Mouse (Mus musculus): ENCODE data around the gene Tigd3. TPM values are rescaled to one million over a fixed set of nuclear protein-coding genes. Genes with fewer than 3 reads are reported as not detected.

Gene Tigd3
- polyA plus RNA-seq (2012; rRNA removed): 0.52 and 0.73 TPM in 2 replicates

- Histone ChIP-seq H3K4me3 (ENCODE audit: insufficient read depth, low read depth, low read length) (peak within 1 kb of the TSS; percentile 57), H3K27me3 (replicated peaks; ENCODE audit: control insufficient read depth, insufficient read depth, low read length) (no peaks in the 10 kb centered on the region), H3K27ac (ENCODE audit: insufficient read depth, low read depth, low read length) (no peak within 1 kb of the TSS), H3K36me3 (ENCODE audit: control insufficient read depth, insufficient read depth, low read length) (no peaks in the 10 kb centered on the region; the same call in 1 of the 2 replicates), H3K4me1 (ENCODE audit: control insufficient read depth, insufficient read depth, low read length) (peaks cover 2% of the 10 kb centered on the region; the same call in 1 of the 2 replicates)
- peak; percentile 97 for DNase-seq
- TF ChIP-seq CTCF (conservative IDR thresholded peaks at IDR 0.05; ENCODE audit: insufficient read depth, insufficient read length, low read depth, low read length): no peak
- no peak for TF ChIP-seq POLR2A (IDR thresholded peaks at IDR 0.05; ENCODE audit: low read depth, low read length)
- 2% methylated on average over 36 of the region's 36 CpGs for WGBS
Measured at GRCm38 (mm10) chr19:5894002-5894678, at the start of gene Tigd3. Gene Tigd3, minus strand, starts transcription at chr19:5894149.

GRCm38 (mm10) chr19:5943404-5943803 is 49.5 kb upstream of the Tigd3 start:
- DNase-seq: no peak
- Histone ChIP-seq H3K4me3 (ENCODE audit: insufficient read depth, low read depth, low read length) (no peak overlapping the region), H3K27me3 (replicated peaks; ENCODE audit: control insufficient read depth, insufficient read depth, low read length) (no peaks in the 10 kb centered on the region), H3K36me3 (ENCODE audit: control insufficient read depth, insufficient read depth, low read length) (no peaks in the 10 kb centered on the region), H3K27ac (ENCODE audit: insufficient read depth, low read depth, low read length) (no peak overlapping the region), H3K4me1 (ENCODE audit: control insufficient read depth, insufficient read depth, low read length) (peaks cover 25% of the 10 kb centered on the region)
- WGBS: 93% methylated on average over 15 of the region's 15 CpGs
- TF ChIP-seq POLR2A (IDR thresholded peaks at IDR 0.05; ENCODE audit: low read depth, low read length) (no peak), CTCF (conservative IDR thresholded peaks at IDR 0.05; ENCODE audit: insufficient read depth, insufficient read length, low read depth, low read length) (no peak)

- WGBS: 89% methylated on average over 7 of the region's 7 CpGs
- no peak for TF ChIP-seq POLR2A (IDR thresholded peaks at IDR 0.05; ENCODE audit: low read depth, low read length)
- TF ChIP-seq CTCF (conservative IDR thresholded peaks at IDR 0.05; ENCODE audit: insufficient read depth, insufficient read length, low read depth, low read length): no peak
- Histone ChIP-seq H3K27me3 (replicated peaks; ENCODE audit: control insufficient read depth, insufficient read depth, low read length) (no peaks in the 10 kb centered on the region), H3K4me1 (ENCODE audit: control insufficient read depth, insufficient read depth, low read length) (peaks cover 28% of the 10 kb centered on the region), H3K27ac (ENCODE audit: insufficient read depth, low read depth, low read length) (no peak overlapping the region), H3K4me3 (ENCODE audit: insufficient read depth, low read depth, low read length) (no peak overlapping the region), H3K36me3 (ENCODE audit: control insufficient read depth, insufficient read depth, low read length) (no peaks in the 10 kb centered on the region)
- DNase-seq: no peak
Measured at GRCm38 (mm10) chr19:5942581-5942980, 48.6 kb upstream of the Tigd3 start.

GRCm38 (mm10) chr19:5940656-5941055 is 46.7 kb upstream of the Tigd3 start:
- Histone ChIP-seq H3K27ac (ENCODE audit: insufficient read depth, low read depth, low read length) (peak overlapping the region; percentile 64), H3K4me3 (ENCODE audit: insufficient read depth, low read depth, low read length) (no peak overlapping the region), H3K36me3 (ENCODE audit: control insufficient read depth, insufficient read depth, low read length) (no peaks in the 10 kb centered on the region), H3K4me1 (ENCODE audit: control insufficient read depth, insufficient read depth, low read length) (peaks cover 21% of the 10 kb centered on the region), H3K27me3 (replicated peaks; ENCODE audit: control insufficient read depth, insufficient read depth, low read length) (no peaks in the 10 kb centered on the region)
- WGBS: 32% methylated on average over 10 of the region's 10 CpGs
- no peak for DNase-seq
- no peak for TF ChIP-seq CTCF (conservative IDR thresholded peaks at IDR 0.05; ENCODE audit: insufficient read depth, insufficient read length, low read depth, low read length)
- TF ChIP-seq POLR2A (IDR thresholded peaks at IDR 0.05; ENCODE audit: low read depth, low read length): no peak

- H3K27ac ChIP-seq (ENCODE audit: insufficient read depth, low read depth, low read length): peak overlapping the region; percentile 64
- DNase-seq: peak; percentile 96
- H3K27me3 ChIP-seq (replicated peaks; ENCODE audit: control insufficient read depth, insufficient read depth, low read length): no peaks in the 10 kb centered on the region
- peaks cover 25% of the 10 kb centered on the region for H3K4me1 ChIP-seq (ENCODE audit: control insufficient read depth, insufficient read depth, low read length)
- H3K36me3 ChIP-seq (ENCODE audit: control insufficient read depth, insufficient read depth, low read length): no peaks in the 10 kb centered on the region
- no peak for TF ChIP-seq CTCF (conservative IDR thresholded peaks at IDR 0.05; ENCODE audit: insufficient read depth, insufficient read length, low read depth, low read length)
- no peak for TF ChIP-seq POLR2A (IDR thresholded peaks at IDR 0.05; ENCODE audit: low read depth, low read length)
- H3K4me3 ChIP-seq (ENCODE audit: insufficient read depth, low read depth, low read length): no peak overlapping the region
- 7% methylated on average over 4 of the region's 4 CpGs for WGBS
Measured at GRCm38 (mm10) chr19:5940173-5940572, 46.2 kb upstream of the Tigd3 start.

- WGBS: 62% methylated on average over 5 of the region's 5 CpGs
- Histone ChIP-seq H3K36me3 (ENCODE audit: control insufficient read depth, insufficient read depth, low read length) (no peaks in the 10 kb centered on the region), H3K4me1 (ENCODE audit: control insufficient read depth, insufficient read depth, low read length) (peaks cover 28% of the 10 kb centered on the region), H3K27me3 (replicated peaks; ENCODE audit: control insufficient read depth, insufficient read depth, low read length) (no peaks in the 10 kb centered on the region), H3K4me3 (ENCODE audit: insufficient read depth, low read depth, low read length) (no peak overlapping the region), H3K27ac (ENCODE audit: insufficient read depth, low read depth, low read length) (peak overlapping the region; percentile 64)
- TF ChIP-seq POLR2A (IDR thresholded peaks at IDR 0.05; ENCODE audit: low read depth, low read length): no peak
- no peak for TF ChIP-seq CTCF (conservative IDR thresholded peaks at IDR 0.05; ENCODE audit: insufficient read depth, insufficient read length, low read depth, low read length)
- DNase-seq: no peak
Measured at GRCm38 (mm10) chr19:5939715-5940114, 45.8 kb upstream of the Tigd3 start.

GRCm38 (mm10) chr19:5938516-5938915 is 44.6 kb upstream of the Tigd3 start:
- peaks cover 22% of the 10 kb centered on the region for H3K4me1 ChIP-seq (ENCODE audit: control insufficient read depth, insufficient read depth, low read length)
- no peak overlapping the region for H3K4me3 ChIP-seq (ENCODE audit: insufficient read depth, low read depth, low read length)
- DNase-seq: no peak
- TF ChIP-seq POLR2A (IDR thresholded peaks at IDR 0.05; ENCODE audit: low read depth, low read length) (no peak), CTCF (conservative IDR thresholded peaks at IDR 0.05; ENCODE audit: insufficient read depth, insufficient read length, low read depth, low read length) (no peak)
- no peaks in the 10 kb centered on the region for H3K27me3 ChIP-seq (replicated peaks; ENCODE audit: control insufficient read depth, insufficient read depth, low read length)
- 92% methylated on average over 6 of the region's 6 CpGs for WGBS
- no peaks in the 10 kb centered on the region for H3K36me3 ChIP-seq (ENCODE audit: control insufficient read depth, insufficient read depth, low read length)
- no peak overlapping the region for H3K27ac ChIP-seq (ENCODE audit: insufficient read depth, low read depth, low read length)
